Mouse (Mus musculus): ENCODE data around the gene Igdcc4.

Igdcc4 gene

DNA sequence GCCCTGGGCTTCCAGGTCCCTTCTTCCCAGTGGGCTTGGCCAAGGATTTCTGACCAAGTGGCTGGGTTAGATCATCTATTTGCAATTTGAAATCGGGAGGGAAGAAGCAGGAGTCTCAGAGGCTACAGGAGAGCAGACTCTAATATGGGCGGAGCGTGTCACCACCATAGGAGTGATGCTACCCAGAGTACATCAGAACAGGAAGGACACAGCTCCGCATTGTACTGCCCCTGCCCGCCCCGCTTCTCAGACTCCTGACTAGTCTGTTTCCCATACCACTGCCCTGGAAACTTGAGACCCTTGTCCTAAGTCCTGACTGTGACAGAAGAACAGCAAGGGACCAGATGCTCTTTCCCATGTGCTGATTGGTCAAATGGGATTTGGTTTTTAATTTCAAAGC is 56.3 kb downstream of the Igdcc4 start:
- no peak for DNase-seq (ENCODE audit: low spot score in 2 of 2)

DNA sequence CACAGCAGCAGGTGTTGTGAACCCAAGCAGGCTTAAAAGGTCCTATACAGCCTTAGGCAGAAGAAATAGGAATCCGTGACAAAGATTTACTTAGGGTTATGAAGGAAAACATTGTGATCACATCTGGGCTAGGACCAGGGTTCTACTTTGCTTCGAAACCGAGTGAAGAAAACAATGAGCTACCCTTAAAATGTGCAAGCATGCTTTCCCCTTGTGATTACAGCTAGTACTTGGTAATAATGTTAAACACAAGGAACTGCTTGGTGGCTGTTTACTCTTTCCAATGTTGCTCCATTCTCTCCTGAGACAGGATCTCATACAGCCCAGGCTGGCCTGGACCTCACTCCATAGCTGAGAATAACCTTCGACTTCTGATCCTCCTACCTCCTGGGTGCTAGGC is 59.9 kb downstream of the Igdcc4 start:
- DNase-seq (ENCODE audit: low spot score in 2 of 2), result no peak

DNA sequence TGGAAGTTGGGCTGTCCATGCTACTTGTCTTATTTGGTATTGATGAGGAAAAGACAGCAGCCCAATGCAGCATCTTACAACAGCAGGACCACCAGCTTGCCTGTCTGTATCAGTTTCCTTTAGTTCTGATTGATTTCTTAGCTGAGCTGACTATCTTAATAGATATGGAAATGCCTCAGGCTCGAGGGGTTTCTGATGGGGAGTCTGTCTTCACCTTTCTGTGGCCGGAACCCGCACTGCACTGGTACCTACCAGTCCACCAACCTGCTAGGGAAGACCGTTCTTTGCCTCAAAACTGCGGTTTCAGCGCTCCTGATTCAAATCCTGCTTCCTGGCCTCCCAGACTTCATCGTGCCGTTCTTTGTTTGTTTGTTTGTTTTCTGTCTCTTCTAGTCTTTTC is 60.6 kb downstream of the Igdcc4 start:
- no peak for DNase-seq (ENCODE audit: low spot score in 2 of 2)

DNA sequence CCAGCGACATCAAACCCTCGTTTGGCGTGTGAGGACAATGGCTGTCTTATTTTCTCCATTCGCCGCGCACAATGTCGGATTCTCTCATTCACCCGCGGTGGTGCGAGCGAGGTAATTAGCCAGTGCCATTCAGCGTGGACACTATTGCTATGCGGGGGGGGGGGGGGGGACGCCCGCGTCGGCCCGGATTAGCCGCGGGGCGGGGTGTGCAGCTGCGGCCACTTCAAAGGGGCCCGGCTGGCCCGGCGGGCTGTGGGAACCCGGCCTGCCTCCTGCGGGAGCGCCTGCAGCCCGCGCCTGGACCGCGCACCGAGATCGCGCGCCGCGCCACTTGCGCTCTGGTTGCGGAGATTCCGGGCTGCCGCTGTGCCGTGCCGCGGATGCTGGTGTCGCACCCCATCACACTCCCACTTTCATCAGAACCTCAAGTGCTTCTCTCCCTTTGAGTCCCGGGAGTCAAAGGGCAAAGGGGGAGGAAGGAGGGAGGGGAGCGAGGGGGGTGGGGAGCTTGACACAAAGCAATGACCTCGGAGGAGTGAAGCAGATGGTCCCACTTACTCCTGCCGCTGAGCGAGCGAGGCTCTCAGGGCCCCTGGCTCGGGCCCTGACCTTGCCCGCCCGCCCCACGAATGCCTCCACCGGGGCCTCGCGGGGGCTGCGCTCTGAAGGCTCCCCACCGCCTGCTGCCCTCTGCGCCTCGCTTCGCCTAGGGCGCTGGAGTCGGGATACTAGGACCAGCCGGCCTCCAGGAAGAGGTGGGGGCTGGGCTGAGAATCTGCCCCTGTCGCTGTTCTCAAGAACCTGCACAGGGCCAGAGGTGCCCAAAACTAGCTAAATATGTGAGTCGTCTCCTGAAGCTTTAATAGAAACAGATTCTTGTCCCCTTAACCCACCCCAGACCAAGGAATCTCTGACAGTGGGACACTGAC is 61.7 kb downstream of the Igdcc4 start:
- peak in 1 of 2 experiments; percentile 47 for DNase-seq (ENCODE audit: low spot score in 2 of 2)

DNA sequence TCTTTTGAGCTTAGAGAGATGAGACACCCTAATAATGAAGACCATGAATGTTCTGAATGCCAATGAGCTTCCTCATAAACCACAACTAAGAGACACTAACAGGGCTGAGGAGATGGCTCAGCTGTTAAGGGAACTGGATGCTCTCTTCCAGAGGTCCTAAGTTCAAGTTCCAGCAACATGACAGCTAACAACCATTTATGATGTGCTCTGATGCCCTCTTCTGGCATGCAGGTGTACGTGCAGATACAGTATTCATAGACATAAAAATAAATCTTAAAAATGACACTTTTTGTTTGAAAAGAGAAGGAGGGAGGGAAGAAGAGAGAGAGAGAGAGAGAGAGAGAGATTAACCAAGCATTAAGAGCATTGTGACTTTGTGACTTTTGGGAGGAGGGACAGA is 63.6 kb downstream of the Igdcc4 start:
- DNase-seq (ENCODE audit: low spot score in 2 of 2), result no peak

DNA sequence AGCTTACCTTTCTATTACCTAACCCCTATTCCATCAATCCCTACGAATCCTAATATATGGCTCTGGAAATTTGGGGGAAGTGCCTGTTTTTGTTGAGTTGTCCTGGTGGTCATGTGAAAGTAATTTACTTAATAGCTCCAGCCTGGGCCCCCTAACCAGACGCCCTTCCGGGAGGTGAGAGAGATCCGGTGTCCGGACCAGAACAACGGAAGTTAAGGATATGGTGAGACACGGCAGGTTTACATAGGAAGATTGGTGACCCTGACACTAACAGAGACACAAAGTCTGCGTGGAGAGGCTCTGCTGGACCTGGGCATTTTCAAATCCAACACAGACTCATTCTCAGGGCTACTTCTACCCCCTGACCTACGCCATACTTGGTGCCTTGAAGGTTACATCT is 65.1 kb downstream of the Igdcc4 start:
- no peak for DNase-seq (ENCODE audit: low spot score in 2 of 2)

DNA sequence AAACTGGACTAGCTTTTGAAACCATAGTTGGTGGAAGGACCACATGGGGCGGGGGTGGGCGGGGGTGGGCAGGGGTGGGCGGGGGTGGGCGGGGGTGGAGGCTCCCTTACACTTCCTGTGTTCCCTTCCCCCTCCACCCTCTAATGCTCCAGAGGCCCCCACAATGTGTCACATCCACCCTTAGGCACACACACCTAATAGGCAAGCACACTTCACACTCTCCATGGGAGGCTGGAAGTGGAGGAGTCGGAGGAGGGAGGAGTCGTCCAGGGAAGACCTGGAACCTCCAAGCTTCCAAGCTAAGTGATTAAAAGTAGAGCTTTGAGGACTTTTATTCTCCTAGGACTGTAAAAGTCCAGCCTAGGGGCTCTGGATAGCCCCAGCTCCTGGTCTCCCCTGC is 67.2 kb downstream of the Igdcc4 start:
- DNase-seq (ENCODE audit: low spot score in 2 of 2), result no peak

DNA sequence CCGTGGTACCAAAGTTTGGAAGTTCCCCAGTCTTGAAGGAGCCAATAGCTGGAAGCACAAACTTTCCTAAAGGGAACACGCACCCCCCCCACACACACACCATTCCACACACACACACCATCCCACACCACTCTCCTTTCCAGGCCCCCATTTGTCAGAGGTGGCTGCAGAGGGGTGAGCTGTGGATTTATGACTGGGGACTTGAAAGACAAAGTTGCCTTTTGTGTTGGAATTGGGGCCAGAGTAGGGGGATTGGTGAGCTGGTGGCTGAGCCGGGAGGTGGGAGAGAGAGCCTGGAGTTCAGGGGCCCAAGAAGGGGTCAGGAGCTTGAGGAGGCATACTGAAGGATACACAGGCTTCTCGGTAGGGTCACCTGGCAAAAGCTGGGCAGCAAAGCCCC is 67.7 kb downstream of the Igdcc4 start:
- no peak for DNase-seq (ENCODE audit: low spot score in 2 of 2)

DNA sequence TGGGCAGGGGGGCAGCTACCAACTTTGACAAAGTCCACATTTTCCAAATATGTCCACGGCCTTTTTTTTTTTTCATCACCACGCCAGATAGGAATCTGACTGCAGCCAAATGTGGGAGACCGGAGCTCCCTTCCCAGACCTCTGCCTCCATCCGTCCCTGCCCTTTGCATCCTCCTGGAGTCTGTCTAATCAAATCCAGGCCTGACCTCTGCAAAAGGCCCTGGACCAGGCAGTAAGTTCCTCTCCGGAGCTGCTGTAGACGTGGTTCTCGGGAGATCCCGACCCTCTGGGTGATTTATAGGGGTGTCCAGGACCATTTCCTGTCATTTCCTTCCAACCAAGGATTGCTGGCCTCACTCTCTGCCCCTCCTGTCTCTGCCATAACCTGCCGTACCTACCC is 71.4 kb downstream of the Igdcc4 start:
- no peak for DNase-seq (ENCODE audit: low spot score in 2 of 2)

DNA sequence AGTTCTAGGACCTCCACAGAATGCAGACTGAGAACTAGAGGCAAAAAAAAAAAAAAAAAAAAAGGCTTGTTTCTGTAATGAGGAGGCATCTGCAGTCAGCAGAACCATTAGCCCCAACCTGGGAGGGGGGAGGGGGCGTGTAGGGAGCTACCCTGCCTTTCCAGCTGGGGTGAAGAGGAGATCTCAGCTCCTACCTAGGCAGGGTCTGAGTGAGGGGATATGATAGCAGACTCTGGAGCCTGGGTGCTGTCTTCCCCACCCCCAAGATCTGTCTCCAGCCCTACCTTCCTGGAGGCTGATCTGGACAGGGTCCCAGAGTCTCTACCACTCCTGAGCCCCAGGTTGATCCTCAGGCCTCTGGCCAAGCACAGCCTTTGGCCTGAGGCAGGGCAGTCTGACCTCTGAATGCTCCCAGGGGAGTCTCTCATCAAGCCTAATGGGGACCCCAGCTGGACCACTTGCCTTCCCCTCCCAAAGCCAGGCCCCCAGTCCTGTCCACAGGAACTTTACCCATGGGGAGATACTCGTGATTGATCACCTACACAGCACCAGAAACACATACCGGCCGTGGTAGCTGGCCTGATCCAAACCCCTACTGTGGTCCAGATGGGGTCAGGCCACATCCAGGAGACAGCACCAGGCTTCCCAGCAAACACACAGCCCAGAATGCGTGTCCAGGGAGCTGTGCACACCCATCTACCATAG is 74.1 kb downstream of the Igdcc4 start:
- no peak for DNase-seq (ENCODE audit: low spot score in 2 of 2)

DNA sequence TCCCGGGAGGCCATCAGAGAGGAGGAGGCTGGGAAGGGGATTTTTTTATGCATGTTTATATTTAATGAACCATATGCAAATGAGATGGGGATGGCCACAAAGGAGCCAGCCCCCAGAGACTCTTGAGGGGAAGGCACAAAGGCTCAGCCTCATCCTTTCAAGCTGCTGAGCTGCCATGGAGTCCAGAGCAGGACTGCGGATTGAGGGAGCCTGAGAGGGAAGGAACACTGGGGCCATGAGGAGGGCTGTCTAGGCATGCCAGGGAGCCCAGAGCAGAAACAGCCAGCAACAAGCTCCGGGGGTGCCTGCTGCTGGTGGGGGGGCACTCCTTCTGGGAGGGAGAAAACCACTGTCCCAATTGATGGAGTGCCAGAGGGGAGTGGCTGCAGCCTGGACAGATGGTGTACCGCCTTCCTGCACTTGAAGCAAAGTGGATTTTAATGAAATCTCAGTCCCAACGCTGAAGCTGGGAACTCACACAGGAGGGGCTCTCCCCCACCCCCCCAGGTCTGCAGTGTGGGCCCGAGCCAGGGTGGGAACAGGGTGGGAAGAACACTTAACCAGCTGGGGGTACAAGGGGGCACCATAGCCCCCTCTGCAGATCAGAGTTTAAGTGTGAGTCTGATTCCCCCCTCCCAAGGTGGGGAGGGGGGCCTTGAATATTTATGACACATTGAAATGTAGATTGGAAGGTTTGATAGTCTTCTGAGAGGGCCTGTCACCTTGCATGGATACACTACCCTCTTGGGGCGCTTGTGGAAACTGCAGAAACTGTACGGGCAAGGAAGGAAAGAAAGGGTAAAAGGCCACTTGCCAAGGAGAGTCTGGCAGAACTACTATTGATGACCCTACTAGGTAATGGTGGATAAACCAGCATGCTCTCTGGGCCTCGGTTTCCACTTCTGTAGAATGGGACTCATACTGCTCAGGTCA is 74.9 kb downstream of the Igdcc4 start:
- DNase-seq (ENCODE audit: low spot score in 2 of 2), result peak in 1 of 2 experiments; percentile 34

DNA sequence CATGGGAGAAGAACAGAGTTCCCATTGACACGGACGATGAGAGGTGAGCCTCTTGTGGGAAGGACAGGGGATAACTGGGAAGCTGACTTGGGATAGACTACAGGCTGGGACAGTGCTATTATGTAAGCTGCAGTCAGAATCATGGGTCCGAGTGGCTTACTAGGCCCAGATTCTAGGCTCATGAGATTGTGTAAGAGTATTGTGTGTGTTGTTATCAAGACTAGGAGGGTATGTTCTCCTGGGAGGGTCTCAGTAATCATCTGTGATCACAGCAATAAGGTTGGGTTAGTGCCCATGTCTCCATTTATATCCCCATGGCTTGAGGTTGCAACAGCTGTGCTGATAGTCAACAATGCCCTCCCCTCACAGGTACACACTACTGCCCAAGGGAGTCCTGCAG is 76.2 kb downstream of the Igdcc4 start:
- no peak for DNase-seq (ENCODE audit: low spot score in 2 of 2)

DNA sequence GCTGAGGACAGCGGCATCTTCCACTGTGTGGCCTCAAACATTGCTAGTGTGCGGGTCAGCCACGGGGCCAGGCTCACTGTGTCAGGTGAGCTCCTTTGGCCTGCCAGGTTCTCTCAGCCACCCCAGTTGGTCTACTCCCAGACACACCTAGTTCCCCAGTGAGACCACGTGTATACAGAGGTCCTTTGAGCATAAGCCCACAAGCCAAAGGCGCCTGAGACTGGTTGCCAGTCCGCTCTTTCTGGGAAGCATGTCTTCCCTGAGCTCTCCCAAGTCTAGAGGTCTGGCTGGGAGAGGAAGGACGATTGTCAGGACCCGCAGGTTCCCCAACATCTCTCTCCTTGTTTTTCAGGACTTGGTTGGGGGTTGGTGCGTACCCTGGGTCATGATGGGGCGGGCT is 76.6 kb downstream of the Igdcc4 start:
- DNase-seq (ENCODE audit: low spot score in 2 of 2), result no peak

DNA sequence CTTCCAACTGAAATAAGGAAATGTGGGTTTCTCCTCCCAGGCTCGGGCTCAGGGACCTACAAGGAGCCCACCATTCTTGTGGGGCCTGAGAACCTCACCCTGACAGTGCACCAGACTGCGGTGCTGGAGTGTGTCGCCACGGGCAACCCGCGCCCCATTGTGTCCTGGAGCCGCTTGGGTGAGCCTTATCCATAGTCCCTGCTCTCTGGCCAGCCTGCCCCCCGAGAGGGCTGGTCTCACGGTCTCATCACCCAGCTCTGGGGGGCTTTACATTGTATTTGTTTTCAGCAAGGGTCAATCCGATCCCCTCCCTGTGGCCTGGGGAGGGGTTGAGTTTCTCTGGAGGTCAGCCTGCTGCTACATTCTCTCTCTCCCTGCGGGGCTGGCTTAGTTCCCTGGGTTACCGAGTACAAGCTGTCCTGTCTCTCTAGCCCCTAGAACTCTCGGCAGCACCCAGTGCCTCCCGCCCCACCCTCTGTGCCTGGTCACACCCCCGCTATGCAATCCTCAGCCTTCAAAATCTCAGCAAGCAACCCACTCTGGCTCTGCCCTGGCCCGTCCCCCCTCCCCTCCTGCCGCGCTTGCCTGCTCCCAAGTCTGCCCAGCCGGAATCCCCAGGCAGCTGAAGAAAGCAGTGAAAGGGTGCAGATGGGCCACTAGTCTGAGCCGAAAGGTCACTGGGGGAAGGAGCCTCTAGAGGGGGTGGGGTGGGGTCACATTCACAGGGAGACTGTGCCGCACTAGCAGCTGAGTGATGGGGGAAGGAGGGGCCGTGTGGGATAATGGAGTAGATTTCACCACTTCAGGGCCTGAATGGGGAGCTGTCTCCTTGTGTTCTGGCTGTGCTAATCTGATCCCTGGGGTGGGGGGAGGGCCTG is 77.3 kb downstream of the Igdcc4 start:
- DNase-seq (ENCODE audit: low spot score in 2 of 2), result no peak

DNA sequence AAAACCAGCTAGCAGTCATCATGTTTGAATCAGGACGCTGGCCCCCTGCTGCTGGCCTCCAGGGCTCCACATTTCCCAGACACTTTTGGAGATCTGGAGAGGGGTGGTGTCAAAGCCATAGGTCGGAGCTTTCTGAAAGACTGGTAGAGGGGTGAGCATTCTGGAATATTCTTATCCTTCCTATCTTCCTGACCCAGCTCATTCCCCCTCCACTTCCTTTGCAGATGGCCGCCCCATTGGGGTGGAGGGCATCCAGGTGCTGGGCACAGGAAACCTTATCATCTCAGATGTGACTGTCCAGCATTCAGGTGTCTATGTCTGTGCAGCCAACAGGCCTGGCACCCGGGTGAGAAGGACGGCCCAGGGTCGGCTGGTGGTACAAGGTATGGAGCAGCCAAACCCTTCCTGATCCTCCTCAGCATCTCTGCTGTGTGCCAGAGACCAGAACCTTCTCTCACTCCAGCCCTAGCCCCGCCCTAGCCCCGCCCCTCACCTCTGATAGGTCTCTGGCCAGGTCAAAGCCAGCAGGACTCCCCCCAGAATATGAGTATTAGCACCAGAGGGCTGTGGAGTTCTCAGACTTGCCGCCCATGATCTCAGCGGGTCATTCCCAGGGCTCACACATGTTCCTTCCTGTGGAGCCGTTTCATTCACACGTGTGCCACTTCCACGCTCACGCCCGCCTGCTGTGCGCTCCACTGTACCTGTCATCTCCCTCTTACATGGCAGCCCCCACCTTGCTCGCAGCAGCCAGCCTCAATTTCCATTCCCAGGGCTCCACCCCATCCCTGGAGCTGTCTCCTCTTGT is 78.7 kb downstream of the Igdcc4 start:
- DNase-seq (ENCODE audit: low spot score in 2 of 2), result no peak

Measured in cerebellum, postnatal 4 days (tissue).